Mouse (Mus musculus): Measurements from ENCODE around the gene Rpl21.

DNA sequence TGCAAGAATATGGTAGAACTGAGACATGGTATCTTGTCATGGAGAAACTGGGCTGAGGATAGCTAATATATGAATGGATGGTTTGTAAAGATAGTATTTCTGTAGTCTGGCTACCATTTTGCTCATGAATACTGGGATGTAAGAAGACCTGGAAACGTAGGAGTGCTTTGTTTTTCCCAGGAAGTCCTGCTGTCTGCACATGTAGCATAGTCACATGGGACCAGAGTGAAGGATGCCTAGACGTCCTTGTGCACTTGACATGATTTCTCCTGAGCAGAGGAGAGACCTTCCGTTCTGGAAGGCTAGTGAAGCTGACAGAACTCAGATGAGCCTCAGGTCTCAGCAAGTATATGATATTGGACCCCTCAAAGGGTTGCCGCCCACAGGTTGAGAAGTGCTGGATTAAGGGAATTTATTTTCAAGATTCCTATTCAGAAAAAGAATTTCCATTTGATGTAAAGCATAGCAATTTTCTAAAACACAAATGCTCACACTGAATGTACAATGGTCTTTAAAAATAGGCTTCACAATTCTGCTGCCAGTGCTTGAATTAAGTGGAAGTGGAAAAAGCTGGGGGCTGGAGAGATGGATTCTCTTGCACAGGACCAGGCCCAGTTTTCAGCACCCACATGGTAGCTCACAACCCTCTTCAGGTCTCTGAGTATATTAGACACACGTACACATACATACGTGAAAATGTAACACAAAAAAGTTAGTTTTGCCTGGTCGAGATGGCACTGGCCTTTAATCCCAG lies 5.5 kb downstream of the Rpl21 start:
- TF ChIP-seq CTCF (conservative IDR thresholded peaks at IDR 0.05; ENCODE audit: low read length) (no peak), NANOG (IDR thresholded peaks at IDR 0.05; ENCODE audit: borderline replicate concordance, low read length) (no peak), POU5F1 (IDR thresholded peaks at IDR 0.05; ENCODE audit: borderline replicate concordance, low read length) (no peak)
